10 mouse cellular contexts compared by ENCODE assay signal in the genomic region with DNA sequence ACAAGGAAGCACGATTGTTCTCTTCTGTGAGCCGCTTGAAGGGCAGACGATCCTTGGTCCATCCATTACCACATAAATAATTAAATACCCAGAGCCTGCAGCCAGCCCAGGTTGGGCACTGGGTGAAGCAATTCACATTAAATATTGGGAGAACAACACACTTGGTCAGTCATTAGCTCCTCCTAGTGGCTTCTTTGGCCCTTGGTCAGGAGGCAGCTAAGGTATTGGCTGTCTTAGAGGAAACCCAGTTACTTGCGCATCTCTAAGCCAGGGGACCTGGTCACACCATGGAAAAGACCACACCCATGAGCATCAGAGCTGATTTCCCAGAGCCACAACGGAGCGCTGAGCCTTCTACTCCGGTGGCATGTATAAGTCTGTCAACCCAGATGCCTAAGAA.
A peak's percentile ranks its signal among the peaks of the same experiment; 100 is the strongest.
DNase-seq lines count a peak whose midpoint lies in the region; ATAC-seq lines count a peak whose summit lies in the region.
"Had no signal": no experiment of that assay in that cellular context is flagged by ENCODE, and none has a peak within 500 bp of the region (broad histone marks: within the 10 kb centered on the region; RNA-seq: fewer than 3 reads in every experiment).

No protein-coding gene starts in this region.

- peak; percentile 19 for DNase-seq in cerebellum, adult 11 months
- peak; percentile 67 for DNase-seq in ES-CJ7 (ENCODE audit: low read depth, low spot score)
- DNase-seq in embryo, embryonic 10.5 days (ENCODE audit: low spot score), result peak; percentile 59
- peak; percentile 39 to 40 for DNase-seq in kidney, adult 8-10 months
- DNase-seq in midbrain, embryonic 11.5 days (ENCODE audit: low spot score, missing footprints), result no peak
- DNase-seq in thymus, adult 18-20 months, result no peak

- peaks cover 11% of the 10 kb centered on the region for H3K4me1 ChIP-seq in midbrain, embryonic 11.5 days (ENCODE audit: control insufficient read depth, insufficient read depth, low read length)

- H3K4me3 ChIP-seq in midbrain, embryonic 11.5 days (ENCODE audit: low read depth, low read length), result no peak overlapping the region
- H3K4me3 ChIP-seq: embryonic facial prominence, embryonic 13.5 days had no signal

- WGBS in midbrain, embryonic 11.5 days, result 44% methylated on average over 7 of the region's 7 CpGs

- no peaks in the 10 kb centered on the region for H3K36me3 ChIP-seq in midbrain, embryonic 11.5 days (ENCODE audit: control insufficient read depth, insufficient read depth, low read length)
- H3K36me3 ChIP-seq: embryonic facial prominence, embryonic 13.5 days had no signal

- no peak overlapping the region for H3K9ac ChIP-seq in midbrain, embryonic 11.5 days (ENCODE audit: low read length)
- H3K9ac ChIP-seq: embryonic facial prominence, embryonic 13.5 days had no signal

- H3K27ac ChIP-seq in midbrain, embryonic 11.5 days (ENCODE audit: low read depth, low read length), result no peak overlapping the region
- H3K27ac ChIP-seq: embryonic facial prominence, embryonic 13.5 days; macrophage had no signal

- H3K9me3 ChIP-seq in midbrain, embryonic 11.5 days (ENCODE audit: control insufficient read depth, low read length), result no peaks in the 10 kb centered on the region
- H3K9me3 ChIP-seq: embryonic facial prominence, embryonic 13.5 days had no signal

- no peak for ATAC-seq in cerebellum, adult (ENCODE audit: insufficient number of reproducible peaks, low FRiP score, low TSS enrichment)
- ATAC-seq in midbrain, embryonic 11.5 days (ENCODE audit: low FRiP score), result 0 out of 2 replicates have a peak, but pooled peaks have one; percentile 16
- no peak for ATAC-seq in granulocyte monocyte progenitor cell, adult 5-6 weeks (replicated peaks; ENCODE audit: poor library complexity, severe bottlenecking)

- H3K27me3 ChIP-seq in midbrain, embryonic 11.5 days (ENCODE audit: control insufficient read depth, insufficient read depth, low read length), result no peaks in the 10 kb centered on the region

- no peak overlapping the region for H3K4me2 ChIP-seq in midbrain, embryonic 11.5 days
- H3K4me2 ChIP-seq: embryonic facial prominence, embryonic 13.5 days had no signal

Comparison
In these comparisons a context has a peak if more than half of its experiments do, and no peak if none do; other contexts are left out.
1. DNase-seq: peak in cerebellum, adult 11 months (single experiment), ES-CJ7 (single experiment), embryo, embryonic 10.5 days (single experiment) and kidney, adult 8-10 months (2 of 2); none in midbrain, embryonic 11.5 days (single experiment) and thymus, adult 18-20 months (0 of 2).